Mouse (Mus musculus): ENCODE results near the gene Phactr4. TPM values are rescaled to one million over a fixed set of nuclear protein-coding genes. Genes with fewer than 3 reads are reported as not detected.
A peak's percentile ranks its signal among the peaks of the same experiment; 100 is the strongest.

Gene Phactr4
- polyA plus RNA-seq, 1 experiment, result 6.2 TPM

GRCm38 (mm10) chr4:132369953-132370750, 52.1 kb downstream of the Phactr4 start:
- DNase-seq (ENCODE audit: low read depth), result no peak

DNA sequence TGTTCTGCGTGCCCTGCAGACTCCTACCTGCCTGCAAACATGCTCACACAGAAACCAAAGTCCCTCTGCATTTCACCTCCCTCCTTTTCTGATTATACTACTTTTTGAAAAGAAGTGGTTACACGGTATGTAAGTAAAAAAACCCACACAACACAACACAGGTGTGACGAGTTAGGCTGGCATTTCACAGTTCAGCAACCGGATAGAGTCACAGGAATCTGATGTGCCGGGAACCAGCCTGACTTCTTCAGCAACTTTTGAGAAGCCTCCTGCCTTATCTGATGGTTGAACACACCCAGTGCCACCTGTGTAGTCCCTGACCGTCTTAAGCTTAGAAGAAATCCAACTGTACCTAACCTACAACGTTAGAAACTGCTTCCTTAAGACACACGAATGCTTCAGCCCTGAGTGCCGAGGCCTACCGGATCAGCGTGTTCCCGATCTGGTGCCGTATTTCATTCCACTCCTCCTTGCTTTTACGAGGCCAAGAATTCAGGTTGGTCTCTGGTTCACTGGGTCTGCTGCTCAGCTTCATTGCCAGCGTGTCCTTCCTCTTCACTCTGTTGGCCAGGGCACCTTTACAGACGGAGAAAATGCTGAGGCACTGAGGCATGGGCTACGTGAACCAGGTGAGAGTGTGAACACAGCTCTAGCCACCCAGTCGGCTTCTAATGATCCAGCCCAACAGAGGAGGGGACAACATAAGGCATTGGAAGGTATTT, 54.6 kb downstream of the Phactr4 start:
- no peak for DNase-seq (ENCODE audit: low read depth)

DNA sequence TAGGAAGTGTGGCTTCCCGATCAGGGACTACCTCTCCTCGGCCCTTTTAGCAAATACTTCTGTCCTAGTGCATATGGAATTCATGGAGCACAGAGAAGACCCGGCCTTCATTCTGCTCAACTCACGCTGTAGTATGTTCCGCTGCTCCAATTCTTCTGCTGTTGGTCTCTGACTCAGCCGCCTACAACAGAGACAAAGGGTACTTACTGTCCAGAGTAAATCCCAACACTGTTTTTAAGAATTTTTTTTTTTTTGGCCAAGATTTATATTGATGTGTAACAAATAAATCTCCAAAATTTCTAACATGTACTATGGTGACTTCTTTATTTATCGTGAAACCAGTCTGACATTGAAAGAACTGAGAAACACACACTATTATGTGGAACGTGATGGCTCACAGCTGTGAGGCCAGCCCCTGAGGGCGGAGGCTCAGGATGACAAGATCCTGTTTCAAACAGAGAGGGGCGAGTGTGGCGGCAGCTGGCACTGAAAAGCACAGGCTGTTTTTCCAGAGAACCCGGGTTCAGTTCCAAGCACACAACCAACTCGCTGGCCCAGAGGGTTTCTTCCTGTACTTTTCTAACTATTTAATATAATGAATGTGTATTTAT, 56.7 kb downstream of the Phactr4 start:
- DNase-seq (ENCODE audit: low read depth), result no peak

GRCm38 (mm10) chr4:132363487-132363886, 58.8 kb downstream of the Phactr4 start:
- DNase-seq (ENCODE audit: low read depth), result no peak

GRCm38 (mm10) chr4:132359510-132359909, 62.8 kb downstream of the Phactr4 start:
- DNase-seq (ENCODE audit: low read depth), result no peak

GRCm38 (mm10) chr4:132356170-132356569, 66.1 kb downstream of the Phactr4 start:
- DNase-seq (ENCODE audit: low read depth), result no peak

- DNase-seq (ENCODE audit: low read depth), result no peak
Observed at GRCm38 (mm10) chr4:132355403-132355802, 66.9 kb downstream of the Phactr4 start.

GRCm38 (mm10) chr4:132354571-132354970, 67.7 kb downstream of the Phactr4 start:
- peak; percentile 85 for DNase-seq (ENCODE audit: low read depth)

- no peak for DNase-seq (ENCODE audit: low read depth)
Observed at GRCm38 (mm10) chr4:132353481-132353885, 68.8 kb downstream of the Phactr4 start, which contains the start of gene Rcc1. TSS of gene Rcc1 (minus strand) at chr4:132353605.

GRCm38 (mm10) chr4:132352739-132353138, 69.5 kb downstream of the Phactr4 start:
- DNase-seq (ENCODE audit: low read depth), result no peak

GRCm38 (mm10) chr4:132351401-132351800, 70.9 kb downstream of the Phactr4 start:
- no peak for DNase-seq (ENCODE audit: low read depth)

DNA sequence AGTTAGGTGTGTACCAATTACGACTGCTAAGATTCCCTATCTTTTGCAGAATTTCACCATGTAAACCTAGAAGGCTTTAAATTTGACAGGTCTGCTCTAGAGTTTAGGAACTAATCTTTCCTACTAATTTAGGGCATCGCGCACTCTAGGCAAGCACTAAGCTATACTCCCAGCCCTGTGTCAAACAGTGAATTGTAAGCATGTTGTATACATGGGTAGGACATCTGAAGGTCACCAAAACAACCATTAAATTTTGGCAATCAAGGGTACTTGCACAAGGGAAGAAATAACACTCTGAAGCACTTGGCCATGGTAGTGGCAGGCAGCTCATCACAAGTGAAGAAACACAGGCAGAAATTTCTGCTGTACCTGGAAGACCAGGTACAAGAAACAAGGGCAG, 71.4 kb downstream of the Phactr4 start:
- no peak for DNase-seq (ENCODE audit: low read depth)

DNA sequence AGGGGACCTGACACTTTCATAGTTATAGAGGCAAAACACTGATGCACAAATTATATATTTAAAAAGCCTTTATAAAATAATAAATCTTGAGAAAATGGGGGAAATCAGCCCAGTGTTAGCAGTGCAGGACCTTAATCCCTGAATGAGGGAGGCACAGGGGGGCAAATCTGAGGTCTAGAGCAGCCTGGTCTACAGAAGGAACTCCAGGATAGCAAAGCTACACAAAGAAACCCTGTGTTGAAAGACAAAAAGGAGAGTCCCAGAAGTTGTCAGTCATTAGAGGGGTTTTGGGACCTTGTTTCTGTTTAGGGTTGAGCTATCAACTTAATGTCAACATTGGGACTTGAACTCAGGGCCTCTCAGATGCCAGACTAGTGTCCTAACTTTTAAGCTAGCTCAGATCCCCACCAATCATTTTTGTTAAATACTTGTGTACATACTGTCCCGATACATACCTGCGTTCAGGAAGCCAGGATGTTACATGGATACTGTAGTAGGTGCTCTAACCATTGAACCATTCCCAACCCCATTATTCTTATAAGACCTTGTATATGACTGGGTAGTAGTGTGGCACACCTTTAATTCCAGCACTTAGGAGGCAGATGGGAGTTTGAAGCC, 72.1 kb downstream of the Phactr4 start:
- DNase-seq (ENCODE audit: low read depth), result no peak

DNA sequence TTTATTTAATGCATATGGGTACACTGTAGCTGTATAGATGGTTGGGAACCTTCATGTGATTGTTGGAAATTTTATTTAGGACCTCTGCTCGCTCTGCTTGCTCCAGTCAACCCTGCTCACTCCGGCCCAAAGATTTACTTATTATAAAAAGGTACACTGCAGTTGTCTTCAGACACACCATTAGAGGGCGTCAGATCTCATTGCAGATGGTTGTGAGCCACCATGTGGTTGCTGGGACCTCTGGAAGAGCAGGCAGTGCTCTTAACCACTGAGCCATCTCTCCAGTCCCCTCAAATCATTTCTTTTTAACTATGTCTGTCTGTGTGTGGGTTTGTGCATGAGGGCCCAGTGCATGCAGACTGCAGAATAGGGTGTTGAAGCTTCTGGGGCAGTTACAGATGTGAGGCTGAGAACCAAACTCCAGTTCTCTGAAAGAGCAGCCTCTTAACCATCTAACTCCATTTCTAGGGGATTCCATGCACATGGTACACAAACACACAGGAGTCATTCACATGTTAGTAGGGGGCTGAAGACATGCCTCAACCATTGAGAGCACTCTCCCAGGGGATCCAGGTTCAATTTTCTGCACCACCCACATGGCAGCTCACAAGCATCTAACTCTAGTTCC, 72.7 kb downstream of the Phactr4 start:
- DNase-seq (ENCODE audit: low read depth), result no peak

DNA sequence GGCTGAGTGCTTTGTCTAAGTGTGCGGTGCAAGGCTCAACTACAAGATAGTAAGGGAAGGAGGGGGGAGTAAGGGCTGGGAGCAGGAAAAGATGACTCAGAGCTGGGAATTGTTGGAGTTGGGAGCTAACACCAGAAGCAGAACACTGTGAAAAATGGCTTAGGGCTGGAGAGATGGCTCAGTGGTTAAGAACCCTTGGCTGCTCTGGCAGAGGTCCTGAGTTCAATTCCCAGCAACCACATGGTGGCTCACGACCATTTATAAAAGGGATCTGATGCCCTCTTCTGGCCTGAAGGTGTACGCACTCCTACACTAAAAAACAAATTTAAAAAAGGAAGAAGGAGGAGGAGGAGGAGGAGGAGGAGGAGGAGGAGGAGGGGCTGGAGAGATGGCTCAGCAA, 75.6 kb downstream of the Phactr4 start:
- DNase-seq (ENCODE audit: low read depth), result no peak

- DNase-seq (ENCODE audit: low read depth), result no peak
Observed at GRCm38 (mm10) chr4:132346261-132346660, 76.0 kb downstream of the Phactr4 start.

GRCm38 (mm10) chr4:132345843-132346212, 76.5 kb downstream of the Phactr4 start:
- no peak for DNase-seq (ENCODE audit: low read depth)

GRCm38 (mm10) chr4:132345135-132345842, 77.0 kb downstream of the Phactr4 start:
- DNase-seq (ENCODE audit: low read depth), result no peak

DNA sequence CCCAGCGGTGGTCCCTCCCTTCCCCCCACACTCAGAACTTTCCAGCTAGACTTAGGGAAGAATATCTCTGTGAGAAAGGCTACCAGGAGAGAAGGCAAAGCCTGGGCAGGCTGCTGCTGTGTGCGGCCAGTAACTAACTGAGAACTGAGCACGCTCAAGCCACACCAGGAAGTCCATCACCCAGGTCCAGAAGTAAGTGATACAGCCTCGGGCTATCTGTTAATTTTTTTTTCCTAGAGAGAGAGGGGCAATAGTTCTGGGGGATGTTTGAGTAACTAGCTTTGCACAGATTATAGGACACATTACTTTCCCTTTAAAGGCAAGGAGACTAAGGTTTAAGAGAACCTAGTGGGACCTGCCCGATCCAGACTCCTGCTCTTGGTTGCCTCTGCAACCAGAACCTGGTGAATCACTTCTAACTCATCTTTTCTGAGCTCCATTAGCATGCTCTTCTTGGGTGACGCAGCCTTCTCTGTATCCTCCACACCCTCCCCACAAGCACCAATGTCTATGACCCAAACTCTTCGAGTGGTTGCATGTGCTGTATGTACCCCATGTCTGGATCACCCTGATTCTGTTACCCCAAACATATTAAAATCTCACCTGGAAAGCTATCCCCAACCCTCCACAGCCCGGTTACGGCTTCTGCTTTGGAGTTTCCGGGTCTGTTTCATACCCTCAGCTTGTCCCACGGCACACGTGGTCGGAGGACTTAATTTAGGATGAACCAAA, 77.7 kb downstream of the Phactr4 start:
- DNase-seq (ENCODE audit: low read depth), result no peak

GRCm38 (mm10) chr4:132341451-132341850, 80.8 kb downstream of the Phactr4 start:
- DNase-seq (ENCODE audit: low read depth), result no peak
